Mouse (Mus musculus): ENCODE measurements around the gene Gm10300. TPM values are rescaled to one million over a fixed set of nuclear protein-coding genes. Genes with fewer than 3 reads are reported as not detected.

Gm10300 gene
- polyA plus RNA-seq, 1 experiment from 2014 or later: not detected

DNA sequence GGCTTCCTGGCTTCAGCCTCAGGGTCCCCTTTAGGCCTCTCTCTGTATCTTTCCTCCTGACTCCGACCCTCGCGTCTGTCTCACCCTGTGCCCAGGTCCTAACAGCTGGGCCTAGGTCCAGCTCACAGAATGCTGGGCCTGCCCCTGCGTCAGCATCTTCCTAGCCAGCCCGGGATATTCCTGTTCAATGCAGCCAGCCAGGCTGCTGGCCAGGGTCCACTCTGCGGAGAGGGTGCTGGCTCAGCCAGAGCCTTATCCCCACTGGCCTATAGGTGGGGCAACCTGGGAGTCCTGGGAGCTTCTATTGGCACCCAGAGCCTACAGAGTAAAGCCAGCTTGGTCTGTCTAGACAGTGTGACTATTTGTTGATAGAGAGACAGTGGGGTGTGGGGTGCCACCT lies 1.6 kb upstream of the Gm10300 start:
- H3K27me3 ChIP-seq (replicated peaks; ENCODE audit: control insufficient read depth, insufficient read depth, low read length): no peaks in the 10 kb centered on the region
- no peaks in the 10 kb centered on the region for H3K36me3 ChIP-seq (ENCODE audit: control insufficient read depth, insufficient read depth, low read length)
- WGBS: 80% methylated on average over 6 of the region's 6 CpGs
- H3K4me3 ChIP-seq (ENCODE audit: low read depth, low read length): no peak overlapping the region
- peaks cover 12% of the 10 kb centered on the region; the same call in 1 of the 2 replicates for H3K4me1 ChIP-seq (replicated peaks; ENCODE audit: control insufficient read depth, insufficient read depth, low read length)
- ATAC-seq (replicated peaks; ENCODE audit: low FRiP score, low TSS enrichment, low read depth) (no peak), DNase-seq (ENCODE audit: low spot score) (no peak)
- no peak overlapping the region for H3K27ac ChIP-seq (ENCODE audit: low read depth)
- H3K4me2 ChIP-seq (ENCODE audit: low read length): no peak overlapping the region
- H3K9ac ChIP-seq (ENCODE audit: low read length): no peak overlapping the region
- no peaks in the 10 kb centered on the region for H3K9me3 ChIP-seq (ENCODE audit: control insufficient read depth, low read length)

DNA sequence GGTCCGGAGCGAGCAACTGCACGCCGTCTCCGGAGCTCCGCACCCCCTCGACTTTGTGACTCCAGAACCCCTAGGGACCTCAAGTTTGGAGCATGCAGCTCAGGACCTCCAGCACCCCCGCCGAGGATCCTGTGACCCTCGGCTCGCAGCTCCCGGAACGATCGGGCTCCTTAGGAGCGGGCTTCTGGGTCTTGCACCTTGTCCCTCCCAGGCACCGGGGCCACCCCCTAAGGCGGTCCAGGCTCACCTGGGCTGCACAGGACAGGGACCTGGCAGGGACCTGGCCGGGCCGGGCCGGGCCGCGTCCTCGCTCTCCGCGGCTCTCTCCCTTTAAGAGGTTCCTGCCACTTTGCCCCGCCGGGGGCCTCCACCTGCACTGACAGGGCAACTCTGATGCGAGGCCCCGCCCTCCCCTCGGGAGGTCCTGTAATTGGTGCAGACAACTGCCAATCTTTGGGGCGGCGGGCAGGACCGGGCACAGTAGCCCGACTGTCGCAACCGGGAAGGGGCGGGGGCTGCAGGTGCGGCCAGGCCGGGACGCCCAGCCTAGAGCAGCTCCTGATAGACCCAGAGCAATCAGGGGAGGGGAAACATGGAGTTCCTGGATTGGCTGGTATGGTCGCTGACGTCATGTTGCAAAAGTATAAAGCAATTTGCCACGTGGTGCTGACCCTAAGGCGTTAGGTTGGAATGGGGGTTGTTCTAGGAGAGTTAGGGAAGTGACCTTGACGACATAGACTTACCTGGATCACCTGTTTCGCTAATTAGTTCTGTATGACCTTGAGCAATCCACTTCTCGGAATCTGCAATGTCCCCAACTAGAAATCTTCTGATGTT lies 654 bp downstream of the Gm10300 start, which contains the start of gene Epb41:
Gene Epb41, minus strand, starts transcription at position 389 of the 837 bp plus-strand sequence.
- H3K27ac ChIP-seq (ENCODE audit: low read depth): peak within 1 kb of the TSS; percentile 40
- DNase-seq (ENCODE audit: low spot score): peak; percentile 100
- no peaks in the 10 kb centered on the region for H3K27me3 ChIP-seq (replicated peaks; ENCODE audit: control insufficient read depth, insufficient read depth, low read length)
- peak within 1 kb of the TSS; percentile 76 for H3K4me3 ChIP-seq (ENCODE audit: low read depth, low read length)
- H3K4me2 ChIP-seq (ENCODE audit: low read length): peak within 1 kb of the TSS; percentile 96
- no peaks in the 10 kb centered on the region for H3K9me3 ChIP-seq (ENCODE audit: control insufficient read depth, low read length)
- WGBS: 2% methylated on average over 47 of the region's 47 CpGs
- no peaks in the 10 kb centered on the region for H3K36me3 ChIP-seq (ENCODE audit: control insufficient read depth, insufficient read depth, low read length)
- peak within 1 kb of the TSS; percentile 59 for H3K9ac ChIP-seq (ENCODE audit: low read length)
- ATAC-seq (replicated peaks; ENCODE audit: low FRiP score, low TSS enrichment, low read depth): peak; percentile 96
- peaks cover 12% of the 10 kb centered on the region; the same call in 1 of the 2 replicates for H3K4me1 ChIP-seq (replicated peaks; ENCODE audit: control insufficient read depth, insufficient read depth, low read length)

DNA sequence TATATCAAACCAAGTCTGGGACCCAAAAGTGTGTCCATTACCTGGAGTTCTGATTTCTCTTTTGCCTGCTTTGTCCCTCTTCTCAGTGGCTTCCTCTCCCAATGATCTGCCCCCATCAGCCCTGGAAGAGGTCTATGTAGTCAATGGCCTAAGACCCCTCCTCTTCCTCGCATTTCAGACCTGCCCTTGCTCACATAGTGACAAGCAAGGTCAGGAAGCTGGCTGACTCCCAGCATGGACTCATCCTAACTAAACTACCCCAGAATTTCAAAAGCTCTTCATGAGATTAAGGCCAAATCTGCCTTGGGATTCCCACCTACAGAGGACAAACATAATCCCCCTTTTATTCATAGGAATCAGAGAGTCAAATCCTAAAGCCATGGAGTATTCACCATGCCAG lies 1.3 kb downstream of the Gm10300 start:
- Histone ChIP-seq H3K4me1 (replicated peaks; ENCODE audit: control insufficient read depth, insufficient read depth, low read length) (peaks cover 12% of the 10 kb centered on the region; the same call in 1 of the 2 replicates), H3K36me3 (ENCODE audit: control insufficient read depth, insufficient read depth, low read length) (no peaks in the 10 kb centered on the region), H3K4me3 (ENCODE audit: low read depth, low read length) (0 out of 2 replicates have a peak overlapping the region, but pooled peaks have one; percentile 76), H3K9ac (ENCODE audit: low read length) (no peak overlapping the region; the same call in 1 of the 2 replicates), H3K9me3 (ENCODE audit: control insufficient read depth, low read length) (no peaks in the 10 kb centered on the region), H3K4me2 (ENCODE audit: low read length) (peak overlapping the region; percentile 96), H3K27ac (ENCODE audit: low read depth) (no peak overlapping the region), H3K27me3 (replicated peaks; ENCODE audit: control insufficient read depth, insufficient read depth, low read length) (no peaks in the 10 kb centered on the region)
- 46% methylated on average over 1 of the region's 1 CpGs for WGBS
- no peak for DNase-seq (ENCODE audit: low spot score)
- ATAC-seq (replicated peaks; ENCODE audit: low FRiP score, low TSS enrichment, low read depth): no peak

DNA sequence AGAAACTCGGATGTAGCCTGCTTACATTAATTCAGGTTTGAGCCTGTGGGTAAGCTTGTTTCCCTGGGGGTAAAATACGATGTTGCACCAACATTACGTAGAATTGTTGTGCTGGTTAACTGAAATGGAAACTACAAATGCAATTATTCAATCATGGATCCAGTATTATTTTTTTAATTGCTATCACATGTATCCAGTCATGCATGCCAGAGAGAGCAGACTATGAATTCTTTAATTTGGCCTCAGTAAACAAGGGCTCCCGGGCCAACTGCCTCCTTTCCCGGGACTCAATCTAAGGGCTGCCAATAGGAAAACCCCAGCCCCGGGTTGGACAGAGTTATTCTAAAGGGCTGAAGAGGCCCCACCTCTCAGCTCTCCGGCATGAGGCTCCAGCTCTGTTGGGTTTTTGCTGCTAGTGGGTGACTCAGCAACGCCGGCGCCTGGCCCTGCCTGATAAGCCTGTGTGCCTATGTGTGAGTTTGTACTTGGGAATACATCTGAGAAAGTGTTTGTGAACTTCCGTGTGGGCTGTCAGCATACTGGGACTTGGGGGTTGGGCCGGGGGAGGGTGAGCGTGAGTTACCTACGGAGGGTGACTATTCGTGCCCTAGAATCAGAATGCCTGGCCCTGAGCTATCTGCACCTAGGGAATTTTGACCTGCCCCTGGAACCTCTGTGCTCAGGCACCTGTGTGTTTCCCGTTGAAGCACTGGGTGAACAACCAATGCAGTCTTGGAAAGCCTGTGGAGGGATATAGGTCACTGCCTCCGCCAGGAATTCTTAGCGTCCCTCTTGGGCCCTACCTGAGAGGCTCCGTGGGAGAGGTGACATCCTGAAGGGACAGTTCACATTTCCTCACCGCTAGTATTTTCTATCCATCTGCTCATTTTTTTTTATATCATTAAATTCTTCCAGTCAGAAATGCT lies 2.2 kb downstream of the Gm10300 start:
- peak overlapping the region; percentile 23; the same call in 1 of the 2 replicates for H3K4me2 ChIP-seq (ENCODE audit: low read length)
- H3K9me3 ChIP-seq (ENCODE audit: control insufficient read depth, low read length): no peaks in the 10 kb centered on the region
- no peaks in the 10 kb centered on the region for H3K27me3 ChIP-seq (replicated peaks; ENCODE audit: control insufficient read depth, insufficient read depth, low read length)
- WGBS: 28% methylated on average over 20 of the region's 20 CpGs
- DNase-seq (ENCODE audit: low spot score) (no peak), ATAC-seq (replicated peaks; ENCODE audit: low FRiP score, low TSS enrichment, low read depth) (peak; percentile 32; the same call in 1 of the 2 replicates)
- H3K9ac ChIP-seq (ENCODE audit: low read length): no peak overlapping the region
- peaks cover 12% of the 10 kb centered on the region; the same call in 1 of the 2 replicates for H3K4me1 ChIP-seq (replicated peaks; ENCODE audit: control insufficient read depth, insufficient read depth, low read length)
- no peak overlapping the region for H3K4me3 ChIP-seq (ENCODE audit: low read depth, low read length)
- no peaks in the 10 kb centered on the region for H3K36me3 ChIP-seq (ENCODE audit: control insufficient read depth, insufficient read depth, low read length)
- peak overlapping the region; percentile 64; the same call in 1 of the 2 replicates for H3K27ac ChIP-seq (ENCODE audit: low read depth)

DNA sequence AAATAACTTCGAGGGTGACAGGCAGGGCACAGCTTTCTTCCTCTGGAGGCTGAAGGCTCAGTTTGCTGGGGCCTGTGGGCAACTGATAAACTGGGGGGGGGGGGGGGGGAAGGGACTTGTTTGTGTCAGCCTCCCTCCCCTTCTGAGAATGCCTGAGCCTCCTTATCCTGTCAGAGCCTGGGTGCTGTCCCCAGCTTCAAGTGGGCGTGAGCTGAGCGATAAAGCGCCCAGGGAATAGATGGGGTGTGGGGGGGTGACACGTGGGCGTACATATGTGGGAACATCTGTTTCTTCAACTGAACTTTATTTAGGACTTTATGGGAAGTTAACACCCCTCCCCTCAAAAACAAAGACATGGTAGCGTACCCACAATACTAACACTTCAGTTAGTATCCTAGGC lies 2.9 kb downstream of the Gm10300 start:
- WGBS: 68% methylated on average over 7 of the region's 7 CpGs
- H3K4me3 ChIP-seq (ENCODE audit: low read depth, low read length): no peak overlapping the region

DNA sequence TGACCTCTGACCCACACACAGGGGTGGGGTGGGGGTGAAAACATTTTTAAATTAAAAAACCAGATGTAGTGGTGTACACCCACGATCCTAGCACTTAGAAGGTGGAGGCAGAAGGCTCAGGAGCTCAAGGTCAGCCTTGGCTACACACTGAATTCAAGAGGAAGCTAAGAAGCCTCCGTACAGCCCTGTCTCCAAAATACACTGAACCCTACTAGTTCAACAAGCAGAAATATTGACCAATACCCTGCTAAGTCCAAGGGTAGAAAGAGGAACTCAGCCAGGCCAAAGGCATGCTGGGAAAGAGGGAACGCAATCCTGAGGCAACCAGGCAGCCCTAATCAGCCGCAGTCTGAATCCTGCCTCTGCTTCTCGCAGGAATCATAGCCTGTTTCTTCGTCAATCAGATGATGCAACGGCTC lies 3.8 kb downstream of the Gm10300 start:
- H3K36me3 ChIP-seq (ENCODE audit: control insufficient read depth, insufficient read depth, low read length): no peaks in the 10 kb centered on the region
- H3K4me1 ChIP-seq (replicated peaks; ENCODE audit: control insufficient read depth, insufficient read depth, low read length): peaks cover 12% of the 10 kb centered on the region; the same call in 1 of the 2 replicates
- no peak for ATAC-seq (replicated peaks; ENCODE audit: low FRiP score, low TSS enrichment, low read depth)
- no peak overlapping the region for H3K9ac ChIP-seq (ENCODE audit: low read length)
- H3K4me3 ChIP-seq (ENCODE audit: low read depth, low read length): no peak overlapping the region
- H3K9me3 ChIP-seq (ENCODE audit: control insufficient read depth, low read length): no peaks in the 10 kb centered on the region
- no peak for DNase-seq (ENCODE audit: low spot score)
- WGBS: 64% methylated on average over 7 of the region's 7 CpGs
- H3K4me2 ChIP-seq (ENCODE audit: low read length): no peak overlapping the region
- H3K27me3 ChIP-seq (replicated peaks; ENCODE audit: control insufficient read depth, insufficient read depth, low read length): no peaks in the 10 kb centered on the region
- H3K27ac ChIP-seq (ENCODE audit: low read depth): no peak overlapping the region

More for the DNA sequence above, 2.9 kb downstream of the Gm10300 start:
- Histone ChIP-seq H3K27ac (ENCODE audit: low read depth) (0 out of 2 replicates have a peak overlapping the region, but pooled peaks have one; percentile 64), H3K4me2 (ENCODE audit: low read length) (no peak overlapping the region; the same call in 1 of the 2 replicates), H3K36me3 (ENCODE audit: control insufficient read depth, insufficient read depth, low read length) (no peaks in the 10 kb centered on the region), H3K4me1 (replicated peaks; ENCODE audit: control insufficient read depth, insufficient read depth, low read length) (peaks cover 12% of the 10 kb centered on the region; the same call in 1 of the 2 replicates), H3K27me3 (replicated peaks; ENCODE audit: control insufficient read depth, insufficient read depth, low read length) (no peaks in the 10 kb centered on the region), H3K9ac (ENCODE audit: low read length) (no peak overlapping the region), H3K9me3 (ENCODE audit: control insufficient read depth, low read length) (no peaks in the 10 kb centered on the region)
- ATAC-seq (replicated peaks; ENCODE audit: low FRiP score, low TSS enrichment, low read depth): no peak
- DNase-seq (ENCODE audit: low spot score): no peak

DNA sequence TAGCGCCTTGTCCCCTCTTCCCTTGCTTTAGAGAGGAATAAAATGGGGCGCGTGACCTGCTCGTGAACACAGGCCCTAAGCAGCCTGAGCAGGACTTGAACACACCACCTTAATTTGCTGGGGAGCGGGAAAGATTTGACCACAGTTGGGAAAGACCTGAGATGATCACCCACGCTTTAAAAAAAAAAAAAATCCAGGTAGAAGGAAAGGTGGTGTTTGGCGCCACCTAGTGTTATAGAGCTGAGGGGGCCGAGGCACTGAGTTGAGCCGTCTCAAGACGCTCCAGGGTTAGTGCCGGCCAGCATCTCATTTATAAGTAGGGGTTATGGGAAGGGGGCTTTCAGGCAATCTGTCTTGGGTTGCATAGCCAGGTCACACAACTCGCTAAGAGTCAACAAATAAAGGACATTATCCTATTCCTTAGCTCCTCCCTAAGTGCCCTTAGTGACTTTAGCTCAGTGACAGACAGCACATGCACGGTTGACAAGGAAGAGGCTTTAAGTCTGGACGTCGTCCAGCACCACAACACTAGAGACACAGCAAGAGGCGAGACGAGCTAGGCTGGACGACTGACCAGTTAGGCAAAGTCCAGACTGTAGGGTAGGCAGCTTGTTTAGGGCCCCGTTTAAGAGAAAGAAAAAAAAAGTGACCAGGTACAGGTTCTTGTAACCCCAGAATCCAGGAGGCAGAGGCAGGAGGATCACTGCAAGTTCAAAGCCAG lies 5.2 kb downstream of the Gm10300 start:
- Histone ChIP-seq H3K4me2 (ENCODE audit: low read length) (no peak overlapping the region), H3K9ac (ENCODE audit: low read length) (no peak overlapping the region)

More for the DNA sequence above, 5.2 kb downstream of the Gm10300 start:
- Histone ChIP-seq H3K9me3 (ENCODE audit: control insufficient read depth, low read length) (no peaks in the 10 kb centered on the region), H3K27me3 (replicated peaks; ENCODE audit: control insufficient read depth, insufficient read depth, low read length) (no peaks in the 10 kb centered on the region), H3K4me3 (ENCODE audit: low read depth, low read length) (no peak overlapping the region), H3K4me1 (replicated peaks; ENCODE audit: control insufficient read depth, insufficient read depth, low read length) (peaks cover 12% of the 10 kb centered on the region; the same call in 1 of the 2 replicates), H3K27ac (ENCODE audit: low read depth) (no peak overlapping the region), H3K36me3 (ENCODE audit: control insufficient read depth, insufficient read depth, low read length) (no peaks in the 10 kb centered on the region)
- DNase-seq (ENCODE audit: low spot score) (peak; percentile 91), ATAC-seq (replicated peaks; ENCODE audit: low FRiP score, low TSS enrichment, low read depth) (no peak)
- WGBS: 12% methylated on average over 19 of the region's 19 CpGs

Measured in intestine, embryonic 14.5 days (tissue).